Mouse (Mus musculus) layer of hippocampus, adult 11-12 months (tissue): ENCODE results near the gene 6030408B16Rik.
"Not testable (repeated sequence)": the region's sequence is repeated elsewhere in the genome, so short reads cannot be mapped to it uniquely, and the experiment has no call there.

Experiments used
- DNase-seq: peaks from one replicate; pipeline ENCODE4 v3.0.0; 2022; ENCODE audit warnings: low spot score

6030408B16Rik gene

GRCm38 (mm10) chr15:101322106-101322505 lies 29.1 kb downstream of the 6030408B16Rik start:
- no peak for DNase-seq

GRCm38 (mm10) chr15:101322640-101323039 lies 29.6 kb downstream of the 6030408B16Rik start:
- no peak for DNase-seq

- DNase-seq: no peak
These were observed 30.5 kb downstream of the 6030408B16Rik start for GRCm38 (mm10) chr15:101323511-101323910.

GRCm38 (mm10) chr15:101324409-101324808 lies 31.4 kb downstream of the 6030408B16Rik start:
- DNase-seq: not testable (repeated sequence)

- no peak for DNase-seq
These were observed 33.1 kb downstream of the 6030408B16Rik start for GRCm38 (mm10) chr15:101325991-101326534.

DNA sequence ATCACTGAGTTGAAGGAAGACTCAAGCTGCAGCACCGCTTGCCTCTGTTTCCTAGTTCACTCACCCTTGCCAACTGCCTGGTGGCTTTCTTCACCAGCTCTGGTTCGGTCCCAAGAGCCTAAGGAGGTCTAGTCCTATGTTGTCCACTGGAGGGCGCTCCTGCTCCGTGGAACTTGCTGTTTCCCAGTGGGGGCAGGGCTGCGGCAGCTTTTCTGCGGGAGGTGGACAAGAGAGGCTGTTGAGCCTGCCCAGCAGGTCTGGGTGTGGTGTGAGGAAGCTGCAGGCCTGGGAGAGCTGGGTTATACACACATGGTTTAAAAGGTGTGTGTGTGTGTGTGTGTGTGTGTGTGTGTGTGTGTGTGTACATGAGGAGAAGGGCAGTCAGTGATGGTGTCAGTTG lies 34.3 kb downstream of the 6030408B16Rik start:
- DNase-seq: peak; percentile 82

- DNase-seq: no peak
These were observed 36.0 kb downstream of the 6030408B16Rik start for GRCm38 (mm10) chr15:101328876-101329563.

DNA sequence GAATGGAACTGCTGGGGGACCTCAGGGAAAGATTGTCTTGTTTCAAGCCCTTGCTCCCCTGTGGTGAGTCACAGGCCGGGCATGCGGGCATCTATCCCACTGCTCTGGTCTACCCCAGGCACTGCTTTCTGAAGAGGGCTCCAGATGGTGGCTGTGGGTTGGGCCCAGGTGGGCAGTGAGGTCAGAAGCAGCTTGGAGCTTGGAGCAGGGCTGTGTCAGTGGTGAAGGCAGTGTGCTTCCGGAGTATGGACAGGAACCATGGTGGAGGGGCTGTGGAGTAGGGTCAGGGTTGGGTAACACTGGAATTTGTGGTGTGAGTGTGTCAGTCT lies 36.5 kb downstream of the 6030408B16Rik start:
- no peak for DNase-seq

DNA sequence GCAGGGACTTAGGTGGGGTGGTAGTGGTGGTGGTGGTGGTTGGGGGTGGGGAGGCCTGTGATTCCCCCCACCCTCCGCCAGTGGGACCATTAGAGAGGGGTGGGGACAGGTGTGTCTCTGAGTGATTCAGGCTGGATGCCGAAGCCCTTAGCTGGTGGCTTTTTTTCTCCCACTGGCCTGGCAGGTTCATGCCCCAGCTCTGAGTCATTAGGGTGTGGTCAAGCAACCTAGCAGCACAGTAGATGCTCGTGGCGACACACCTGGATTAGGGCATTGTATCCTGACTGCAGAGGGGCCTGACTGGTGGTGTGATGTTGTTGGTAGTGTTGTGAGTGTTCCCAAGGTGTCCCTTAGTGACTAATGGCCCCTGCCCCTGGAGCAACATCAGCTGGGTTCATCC lies 38.1 kb downstream of the 6030408B16Rik start:
- DNase-seq: no peak

GRCm38 (mm10) chr15:101332370-101332769 lies 39.4 kb downstream of the 6030408B16Rik start:
- DNase-seq: no peak

GRCm38 (mm10) chr15:101333165-101333564 lies 40.2 kb downstream of the 6030408B16Rik start:
- no peak for DNase-seq

- no peak for DNase-seq
These were observed 40.6 kb downstream of the 6030408B16Rik start for GRCm38 (mm10) chr15:101333648-101334047.

GRCm38 (mm10) chr15:101336474-101337174 lies 43.6 kb downstream of the 6030408B16Rik start:
- no peak for DNase-seq

DNA sequence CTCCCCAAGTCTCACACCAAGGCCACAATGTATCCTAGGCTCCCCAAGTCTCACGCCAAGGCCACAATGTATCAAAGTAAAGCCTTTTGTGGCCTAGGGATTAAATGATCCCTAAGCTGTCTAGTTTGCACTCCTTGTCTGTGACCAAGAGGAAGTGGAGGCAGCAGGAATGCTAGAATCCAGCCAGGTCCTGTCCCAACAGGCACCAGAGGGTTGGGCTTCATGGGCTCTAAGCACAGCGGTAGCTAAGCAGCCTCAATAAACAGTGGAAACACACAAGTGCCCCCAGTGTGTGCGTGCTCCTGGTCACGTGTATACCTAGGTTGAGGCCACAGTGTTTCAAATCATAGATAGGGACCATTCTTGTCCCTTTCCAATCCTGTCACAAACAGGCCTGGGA lies 45.3 kb downstream of the 6030408B16Rik start:
- no peak for DNase-seq

- DNase-seq: peak; percentile 92
These were observed 46.5 kb downstream of the 6030408B16Rik start for GRCm38 (mm10) chr15:101339537-101339936.

DNA sequence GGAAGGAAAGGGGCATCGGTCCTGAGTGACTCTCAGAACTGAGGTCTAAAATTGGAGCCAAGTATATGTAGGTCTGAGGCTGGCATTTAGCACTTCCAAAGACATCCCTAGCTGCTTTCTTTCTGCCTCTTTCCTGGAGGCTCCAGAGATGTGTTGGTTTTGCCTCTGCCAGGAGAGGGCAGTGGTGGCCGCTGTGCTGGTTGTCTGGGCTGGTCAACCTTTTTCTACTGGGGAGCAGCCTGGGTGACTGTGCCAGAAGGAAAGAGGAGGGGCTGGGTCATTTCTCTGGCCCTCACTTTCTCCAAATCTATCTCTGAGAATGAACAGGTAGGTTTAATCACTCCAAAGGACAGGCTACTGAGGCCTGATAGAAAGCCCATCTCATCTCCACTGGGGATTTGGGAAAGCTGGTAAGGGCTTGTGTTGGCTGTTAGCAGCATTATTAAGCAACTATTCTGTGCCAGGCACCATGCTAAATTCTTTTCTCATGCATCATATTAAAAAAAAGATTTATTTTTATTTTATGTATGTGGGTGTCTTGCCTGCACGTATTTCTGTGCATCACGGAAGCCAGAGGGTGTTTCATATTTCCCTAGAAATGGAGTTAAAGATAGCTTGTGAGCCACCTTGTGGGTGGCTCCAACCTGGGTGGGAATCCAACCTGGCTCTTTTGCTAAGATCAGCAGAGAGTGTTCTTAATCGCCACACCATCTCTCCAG lies 48.9 kb downstream of the 6030408B16Rik start:
- peak; percentile 52 for DNase-seq
